Mouse (Mus musculus) urinary bladder, postnatal 4 days (tissue): ENCODE results near the gene Ptprq.

Source experiments
- DNase-seq, 2 experiments: peaks; one replicate each; pipeline ENCODE4 v3.0.0; 2021 to 2022; ENCODE audit warnings: low spot score in 2 of 2

Gene Ptprq

DNA sequence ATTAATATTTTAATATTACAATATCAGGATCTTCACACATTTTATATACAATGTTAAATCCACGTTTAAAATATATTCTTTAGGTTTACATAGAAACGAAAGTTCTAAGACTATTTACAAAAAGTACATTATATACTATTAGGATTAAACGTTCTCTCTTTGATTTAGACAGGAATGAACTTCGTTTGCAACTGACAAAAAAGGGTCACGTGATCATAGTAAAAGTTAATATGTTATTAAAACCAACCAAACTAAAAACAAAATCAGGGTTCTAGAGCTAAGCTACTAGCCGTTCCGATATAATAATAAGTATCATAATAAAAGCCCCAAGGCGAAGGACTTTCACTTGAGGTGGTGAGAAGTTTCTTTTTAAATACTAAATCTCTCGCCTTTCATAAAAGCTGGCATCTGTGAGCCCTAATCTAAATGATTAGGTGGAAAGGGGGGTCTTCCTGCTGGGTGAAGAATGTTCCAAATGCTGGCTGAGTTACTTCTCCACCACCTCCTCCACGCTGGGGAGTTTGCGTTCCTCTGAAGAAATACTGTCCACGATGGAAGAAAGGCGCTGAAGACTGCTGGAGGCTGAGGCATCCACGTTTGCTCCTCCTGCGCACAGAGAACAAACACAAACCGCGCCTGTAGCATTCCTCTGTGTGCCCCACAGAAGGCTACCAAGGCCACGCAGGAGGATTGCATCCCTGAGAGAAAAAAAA, 226.8 kb downstream of the Ptprq start:
- no peak for DNase-seq

DNA sequence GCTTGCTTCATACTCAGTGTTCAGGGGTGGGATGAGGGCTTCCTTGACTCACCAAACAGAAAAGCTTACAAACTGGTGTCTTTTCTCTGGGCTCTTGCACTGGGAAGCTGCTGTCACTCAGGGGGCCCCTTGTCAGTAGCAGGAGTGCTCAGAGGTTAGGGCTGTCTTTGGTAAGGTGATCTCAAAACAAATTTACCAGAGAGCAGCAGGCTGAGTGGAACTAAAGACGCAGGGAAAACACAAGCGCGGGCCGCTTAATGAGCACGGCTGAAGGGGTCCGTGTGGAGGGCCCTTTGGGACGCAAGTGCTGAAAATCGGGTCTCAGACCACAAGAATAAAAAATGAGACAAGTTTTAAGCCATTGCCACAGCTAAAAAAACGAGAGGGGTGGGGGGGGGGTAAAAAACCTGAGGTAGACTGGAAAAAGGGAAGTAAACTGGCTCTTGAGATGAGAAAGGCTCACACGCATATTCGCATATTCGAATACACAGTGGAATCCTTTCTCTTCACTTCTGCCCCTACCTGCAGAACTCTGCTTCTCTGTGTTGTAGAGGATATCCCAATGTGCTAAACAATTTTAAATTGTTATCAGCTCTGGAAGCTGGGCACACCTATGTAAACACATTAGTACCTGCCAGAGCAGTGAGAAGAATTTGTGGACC, 231.1 kb downstream of the Ptprq start:
- no peak for DNase-seq

DNA sequence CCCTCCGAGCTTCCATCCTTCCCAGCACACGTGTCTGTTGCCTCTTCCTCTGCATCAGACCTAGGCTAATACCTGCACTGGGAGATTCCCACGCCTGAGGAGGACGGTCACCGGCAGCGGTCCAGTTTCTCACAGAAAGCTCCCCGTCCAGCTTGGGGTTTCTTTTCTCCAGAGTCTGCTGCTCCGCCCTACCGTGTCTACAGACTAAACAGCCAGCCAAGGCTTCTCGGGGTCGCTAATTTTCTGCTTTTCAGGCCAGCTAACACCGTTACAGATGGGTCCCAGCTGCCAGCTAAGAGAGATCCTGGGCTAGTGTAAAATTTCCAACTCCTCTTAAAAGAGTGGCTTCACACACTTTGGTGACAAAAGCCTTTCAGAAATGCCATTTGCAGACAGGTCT, 233.1 kb downstream of the Ptprq start:
- no peak for DNase-seq

DNA sequence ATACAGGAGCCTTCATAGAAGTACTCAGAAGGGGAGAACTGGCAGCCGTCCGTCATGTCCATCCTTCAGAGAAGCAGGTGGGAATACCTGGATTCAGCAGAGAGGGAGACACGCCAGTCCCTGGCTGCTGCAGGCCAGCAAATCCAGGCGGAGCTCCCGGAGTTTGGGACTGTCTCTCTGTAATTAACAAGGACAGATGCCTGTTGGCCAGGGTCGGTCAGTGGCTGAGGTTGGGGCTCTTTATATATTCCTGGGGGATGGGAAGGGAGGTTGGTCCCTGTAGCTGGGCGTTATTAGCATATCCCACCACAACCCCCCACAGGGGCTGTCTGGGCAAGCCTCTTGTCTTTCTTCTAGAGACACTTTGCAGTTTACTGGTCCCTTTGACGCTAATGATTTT, 234.0 kb downstream of the Ptprq start, which contains the start of gene Myf5:
TSS of gene Myf5 (minus strand) at position 265 of the 400 bp plus-strand sequence.
- DNase-seq = no peak

DNA sequence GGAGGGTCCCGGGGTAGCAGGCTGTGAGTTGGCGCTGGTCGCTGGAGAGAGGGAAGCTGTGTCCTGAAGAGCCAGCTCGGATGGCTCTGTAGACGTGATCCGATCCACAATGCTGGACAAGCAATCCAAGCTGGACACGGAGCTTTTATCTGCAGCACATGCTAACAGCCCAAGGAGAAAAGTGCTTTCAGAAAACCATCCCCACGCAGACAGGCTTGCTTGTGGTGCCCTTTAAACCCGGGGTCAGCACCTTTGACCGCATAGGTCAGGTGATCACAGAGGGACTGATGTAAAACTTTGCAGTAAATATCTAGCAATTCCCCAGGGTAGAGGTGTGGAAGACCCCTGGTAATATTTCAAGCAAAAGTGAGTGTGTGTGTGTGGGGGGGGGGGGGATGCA, 235.8 kb downstream of the Ptprq start:
- DNase-seq = no peak

DNA sequence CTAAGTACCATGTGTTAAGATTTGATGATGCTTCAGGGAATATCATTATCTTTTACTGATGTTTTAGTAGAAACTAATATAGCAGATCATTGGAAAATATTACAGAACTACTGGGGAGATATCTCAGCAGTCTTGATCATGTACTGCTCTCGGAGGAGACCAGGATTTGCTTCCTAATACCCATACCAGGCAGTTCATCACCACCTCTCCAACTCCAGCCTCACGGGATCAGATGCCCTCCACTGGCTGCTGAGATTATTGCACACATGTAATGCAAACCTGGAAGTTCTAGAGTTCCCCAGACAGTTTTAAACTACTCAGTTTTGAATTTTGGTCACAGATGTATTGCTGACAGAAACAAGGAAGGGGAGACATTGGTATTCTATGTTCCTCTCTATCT, 246.4 kb downstream of the Ptprq start:
- no peak for DNase-seq

DNA sequence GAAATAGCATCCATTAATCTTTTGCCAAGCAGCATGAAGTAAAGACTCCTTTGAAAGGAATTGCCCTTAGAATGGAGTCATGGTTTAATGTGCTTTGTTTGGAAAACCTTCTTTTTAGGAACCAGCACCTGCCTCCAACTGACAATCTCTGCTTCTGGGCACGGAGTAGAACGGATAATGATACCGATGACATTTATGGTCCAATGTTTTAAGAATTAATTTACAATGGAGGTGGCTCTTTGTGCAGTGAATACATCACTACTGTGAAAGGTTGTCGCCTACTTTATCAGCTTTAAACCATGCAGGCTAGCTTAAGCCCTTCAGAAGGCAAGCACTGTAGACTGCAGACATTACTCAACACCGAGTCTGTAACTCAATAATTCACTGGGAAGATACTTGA, 248.1 kb downstream of the Ptprq start:
- no peak for DNase-seq

DNA sequence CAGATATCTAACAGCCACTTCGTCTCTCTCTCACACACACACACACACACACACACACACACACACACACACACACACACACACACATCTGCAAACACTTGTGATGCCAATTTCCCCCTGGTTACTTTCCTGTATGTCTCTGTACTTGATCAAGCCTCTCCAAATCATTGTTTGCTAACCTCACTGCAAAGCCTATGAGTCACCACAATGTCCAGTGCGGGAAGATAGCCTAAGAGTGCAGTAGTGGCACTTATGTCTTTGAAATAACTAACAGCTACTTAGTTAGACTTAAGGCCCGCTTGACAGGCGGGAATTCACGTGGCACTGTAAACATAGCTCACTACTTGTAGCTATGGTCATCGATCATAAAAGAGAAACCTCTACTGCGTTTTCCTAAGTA, 252.0 kb downstream of the Ptprq start:
- no peak for DNase-seq
